Mouse (Mus musculus): ENCODE data around the gene Itprip. TPM values are rescaled to one million over a fixed set of nuclear protein-coding genes. Genes with fewer than 3 reads are reported as not detected.

Gene Itprip
- polyA plus RNA-seq, 1 experiment from 2014 or later, result 20.5 TPM

DNA sequence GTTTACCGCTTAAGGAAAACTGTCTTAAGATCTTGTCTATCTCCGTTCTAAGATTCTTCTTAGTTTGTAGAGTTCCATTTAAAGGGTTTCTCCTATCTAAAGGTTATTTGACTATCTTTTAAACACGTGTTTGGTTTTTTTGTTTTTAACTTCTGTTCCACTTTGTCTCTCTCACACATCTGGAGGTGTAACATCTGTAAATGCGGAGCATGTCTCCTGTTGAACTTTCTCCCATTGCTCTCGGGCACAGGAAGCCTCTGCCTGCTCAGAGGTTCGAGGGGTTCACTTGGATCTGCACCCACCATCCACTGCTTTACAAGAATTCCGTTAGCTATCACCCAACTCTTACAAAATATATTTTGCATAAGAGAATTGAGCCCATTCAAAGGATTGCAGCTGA lies 37.6 kb downstream of the Itprip start:
- ATAC-seq (ENCODE audit: low FRiP score, low TSS enrichment), result no peak
- 83% methylated on average over 7 of the region's 7 CpGs for WGBS
- no peak overlapping the region for H3K4me3 ChIP-seq (ENCODE audit: low read length)
- no peaks in the 10 kb centered on the region for H3K9me3 ChIP-seq (ENCODE audit: low read length)
- H3K9ac ChIP-seq (replicated peaks; ENCODE audit: low read length), result no peak overlapping the region
- no peaks in the 10 kb centered on the region for H3K36me3 ChIP-seq (ENCODE audit: insufficient read depth, low read length)
- H3K4me1 ChIP-seq (ENCODE audit: insufficient read depth, low read length), result peaks cover 18% of the 10 kb centered on the region
- no peaks in the 10 kb centered on the region for H3K27me3 ChIP-seq (ENCODE audit: insufficient read depth, low read length)
- no peak overlapping the region for H3K27ac ChIP-seq (ENCODE audit: low read length)
- no peak overlapping the region for H3K4me2 ChIP-seq (replicated peaks; ENCODE audit: low read depth, low read length)

DNA sequence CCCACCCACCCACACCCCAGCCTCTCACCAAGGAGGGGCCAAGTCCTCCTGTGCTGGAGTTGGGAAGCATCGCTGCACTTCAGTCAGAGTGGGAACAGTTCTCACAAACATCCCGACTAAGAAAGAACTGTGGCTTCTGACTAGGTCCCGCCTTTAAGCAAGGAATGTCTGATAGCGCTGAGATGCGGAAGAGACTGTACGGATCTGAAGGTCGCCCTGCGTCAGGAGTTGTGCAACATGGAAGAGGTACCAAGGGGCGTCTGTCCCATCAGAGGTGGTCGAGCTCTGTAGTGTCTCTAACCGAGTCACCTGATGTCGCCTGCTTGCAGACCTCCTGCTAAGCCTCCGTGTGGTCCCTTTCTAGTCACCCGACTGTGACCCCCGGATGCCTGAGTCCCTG lies 42.8 kb downstream of the Itprip start:
- Histone ChIP-seq H3K9me3 (ENCODE audit: low read length) (no peaks in the 10 kb centered on the region), H3K4me3 (ENCODE audit: low read length) (no peak overlapping the region), H3K36me3 (ENCODE audit: insufficient read depth, low read length) (no peaks in the 10 kb centered on the region), H3K4me1 (ENCODE audit: insufficient read depth, low read length) (no peaks in the 10 kb centered on the region), H3K9ac (replicated peaks; ENCODE audit: low read length) (no peak overlapping the region), H3K27me3 (ENCODE audit: insufficient read depth, low read length) (no peaks in the 10 kb centered on the region), H3K27ac (ENCODE audit: low read length) (no peak overlapping the region), H3K4me2 (replicated peaks; ENCODE audit: low read depth, low read length) (no peak overlapping the region)
- 78% methylated on average over 15 of the region's 15 CpGs for WGBS
- no peak for ATAC-seq (ENCODE audit: low FRiP score, low TSS enrichment)

DNA sequence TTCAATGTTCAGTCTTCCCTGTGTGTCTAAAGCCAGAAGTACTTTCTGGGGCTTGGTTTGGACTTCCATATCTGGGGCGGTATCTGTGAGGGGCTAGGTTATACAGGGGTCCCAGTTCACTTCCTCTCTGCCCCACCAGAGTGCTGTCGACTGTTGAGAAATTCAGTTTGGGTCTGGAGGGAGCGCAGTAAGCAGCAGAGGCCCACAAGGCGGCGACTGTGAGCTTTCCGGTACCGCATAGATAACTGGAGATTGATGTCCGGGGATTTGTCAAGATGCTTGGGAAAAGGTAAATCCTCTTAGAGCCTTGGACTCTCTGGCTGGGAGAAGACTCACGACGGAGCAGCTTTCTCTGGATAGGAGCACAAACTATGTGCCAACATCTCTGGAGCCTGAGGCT lies 47.6 kb downstream of the Itprip start:
- Histone ChIP-seq H3K27me3 (ENCODE audit: insufficient read depth, low read length) (no peaks in the 10 kb centered on the region), H3K4me1 (ENCODE audit: insufficient read depth, low read length) (no peaks in the 10 kb centered on the region), H3K9ac (replicated peaks; ENCODE audit: low read length) (no peak overlapping the region), H3K27ac (ENCODE audit: low read length) (no peak overlapping the region), H3K4me3 (ENCODE audit: low read length) (no peak overlapping the region), H3K36me3 (ENCODE audit: insufficient read depth, low read length) (no peaks in the 10 kb centered on the region), H3K9me3 (ENCODE audit: low read length) (no peaks in the 10 kb centered on the region), H3K4me2 (replicated peaks; ENCODE audit: low read depth, low read length) (no peak overlapping the region)
- ATAC-seq (ENCODE audit: low FRiP score, low TSS enrichment), result no peak
- WGBS, result 31% methylated on average over 10 of the region's 10 CpGs

DNA sequence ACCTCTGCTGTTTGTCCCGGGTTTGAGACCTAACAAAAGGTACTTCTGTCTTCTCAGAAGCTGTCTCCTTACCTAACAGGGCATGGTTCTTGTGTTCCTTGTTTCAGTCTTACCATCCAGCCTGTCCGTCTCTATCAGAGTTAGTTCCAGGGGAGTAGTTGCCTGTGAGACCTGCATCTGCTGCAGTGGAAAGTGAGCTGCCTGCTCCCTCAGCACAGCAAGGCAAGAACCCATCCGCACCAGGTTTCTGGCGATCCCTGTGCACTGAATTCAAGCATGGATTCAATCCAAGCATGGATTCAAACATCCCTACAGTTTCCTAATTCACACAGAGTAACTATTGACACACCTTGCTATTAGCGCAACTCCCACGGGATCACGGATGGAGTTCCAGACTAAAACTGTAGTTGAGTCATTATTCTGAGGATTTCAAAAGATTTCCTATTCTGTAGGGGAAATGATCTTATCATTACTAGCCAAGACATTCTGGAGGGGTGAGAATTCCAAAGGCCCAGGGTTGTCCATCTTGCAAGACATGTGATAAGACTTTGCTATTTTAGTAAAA lies 48.9 kb downstream of the Itprip start:
- no peaks in the 10 kb centered on the region for H3K9me3 ChIP-seq (ENCODE audit: low read length)
- no peak overlapping the region for H3K4me2 ChIP-seq (replicated peaks; ENCODE audit: low read depth, low read length)
- H3K9ac ChIP-seq (replicated peaks; ENCODE audit: low read length), result no peak overlapping the region
- WGBS, result 75% methylated on average over 7 of the region's 7 CpGs
- no peak overlapping the region for H3K4me3 ChIP-seq (ENCODE audit: low read length)
- no peaks in the 10 kb centered on the region for H3K36me3 ChIP-seq (ENCODE audit: insufficient read depth, low read length)
- ATAC-seq (ENCODE audit: low FRiP score, low TSS enrichment), result no peak
- H3K27me3 ChIP-seq (ENCODE audit: insufficient read depth, low read length), result no peaks in the 10 kb centered on the region
- H3K4me1 ChIP-seq (ENCODE audit: insufficient read depth, low read length), result 0 out of 2 replicates have a peak, but pooled peaks cover 4% of the 10 kb centered on the region
- no peak overlapping the region for H3K27ac ChIP-seq (ENCODE audit: low read length)

DNA sequence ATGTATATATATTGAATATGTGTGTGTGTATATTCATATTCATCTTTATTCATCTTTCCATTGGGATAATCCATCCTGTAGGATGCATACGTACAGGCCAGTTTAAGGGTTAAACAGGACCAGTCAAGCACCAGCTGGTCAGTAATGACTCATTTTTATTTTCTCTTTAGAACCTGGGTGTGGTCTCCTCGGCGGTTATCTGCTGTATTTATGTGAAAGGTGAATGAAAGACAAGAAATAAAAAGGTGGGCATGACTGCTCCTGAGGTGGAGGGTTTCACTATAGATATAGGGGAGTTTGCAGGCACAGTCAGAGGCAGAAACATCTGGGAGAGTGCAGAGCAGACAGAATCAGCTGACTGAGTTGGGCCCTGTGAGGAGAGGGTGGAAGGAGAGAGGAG lies 49.6 kb downstream of the Itprip start:
- ATAC-seq (ENCODE audit: low FRiP score, low TSS enrichment), result no peak
- no peaks in the 10 kb centered on the region for H3K27me3 ChIP-seq (ENCODE audit: insufficient read depth, low read length)
- no peak overlapping the region for H3K9ac ChIP-seq (replicated peaks; ENCODE audit: low read length)
- H3K4me1 ChIP-seq (ENCODE audit: insufficient read depth, low read length), result 0 out of 2 replicates have a peak, but pooled peaks cover 7% of the 10 kb centered on the region
- H3K9me3 ChIP-seq (ENCODE audit: low read length), result no peaks in the 10 kb centered on the region
- H3K27ac ChIP-seq (ENCODE audit: low read length), result no peak overlapping the region
- no peak overlapping the region for H3K4me2 ChIP-seq (replicated peaks; ENCODE audit: low read depth, low read length)
- no peak overlapping the region for H3K4me3 ChIP-seq (ENCODE audit: low read length)
- no peaks in the 10 kb centered on the region for H3K36me3 ChIP-seq (ENCODE audit: insufficient read depth, low read length)
- 33% methylated on average over 3 of the region's 3 CpGs for WGBS

DNA sequence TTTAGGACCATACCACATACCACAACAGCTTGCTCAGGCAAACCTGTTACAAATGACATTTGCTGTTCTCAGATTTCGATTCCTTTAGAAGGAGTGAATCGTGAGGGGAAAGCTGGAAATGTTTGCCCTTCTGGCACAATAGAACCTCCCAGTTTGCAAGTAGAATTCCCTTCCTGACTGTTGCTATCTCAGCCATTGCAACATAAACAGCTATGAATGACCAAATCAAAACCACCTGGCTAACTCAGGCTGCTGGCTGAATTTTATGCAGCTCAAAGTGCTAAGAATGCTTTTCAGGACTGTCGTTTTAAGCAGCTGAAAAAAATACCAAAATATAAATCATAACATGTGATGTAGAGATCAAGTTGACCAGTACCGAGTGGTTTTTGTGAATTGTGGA lies 50.1 kb downstream of the Itprip start:
- Histone ChIP-seq H3K4me1 (ENCODE audit: insufficient read depth, low read length) (0 out of 2 replicates have a peak, but pooled peaks cover 7% of the 10 kb centered on the region), H3K27ac (ENCODE audit: low read length) (no peak overlapping the region), H3K9me3 (ENCODE audit: low read length) (no peaks in the 10 kb centered on the region), H3K4me2 (replicated peaks; ENCODE audit: low read depth, low read length) (no peak overlapping the region), H3K36me3 (ENCODE audit: insufficient read depth, low read length) (no peaks in the 10 kb centered on the region), H3K27me3 (ENCODE audit: insufficient read depth, low read length) (no peaks in the 10 kb centered on the region), H3K9ac (replicated peaks; ENCODE audit: low read length) (no peak overlapping the region), H3K4me3 (ENCODE audit: low read length) (no peak overlapping the region)
- ATAC-seq (ENCODE audit: low FRiP score, low TSS enrichment), result no peak
- WGBS, result 50% methylated on average over 4 of the region's 4 CpGs

DNA sequence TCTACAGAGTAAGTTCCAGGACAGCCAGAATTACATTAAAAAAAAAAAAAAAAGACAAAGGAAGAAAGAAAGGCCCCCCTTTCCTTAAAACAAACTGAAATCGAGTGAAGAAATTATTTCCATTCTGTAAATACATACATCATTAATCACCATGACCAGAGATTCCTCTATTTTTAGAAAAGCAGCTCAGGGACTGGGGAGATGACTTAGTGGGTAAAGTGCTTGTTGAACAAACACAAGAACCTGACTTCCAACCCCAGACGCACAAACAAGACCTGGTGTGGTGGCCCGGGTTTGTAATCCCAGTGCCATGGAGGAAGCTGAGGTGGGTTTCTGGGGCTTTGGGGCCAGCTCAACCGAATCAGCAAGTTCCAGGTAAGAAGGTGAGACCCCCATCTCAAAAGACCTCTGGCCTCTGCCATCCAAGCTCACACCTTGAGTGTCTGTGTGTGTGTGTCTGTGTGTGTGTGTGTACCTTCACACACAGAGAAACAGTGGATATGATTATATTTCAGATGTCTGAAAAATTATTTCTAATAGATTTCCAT lies 51.4 kb downstream of the Itprip start:
- H3K36me3 ChIP-seq (ENCODE audit: insufficient read depth, low read length), result 0 out of 2 replicates have a peak, but pooled peaks cover 2% of the 10 kb centered on the region
- no peak overlapping the region for H3K4me2 ChIP-seq (replicated peaks; ENCODE audit: low read depth, low read length)
- H3K4me3 ChIP-seq (ENCODE audit: low read length), result no peak overlapping the region
- 62% methylated on average over 4 of the region's 4 CpGs for WGBS
- H3K4me1 ChIP-seq (ENCODE audit: insufficient read depth, low read length), result 0 out of 2 replicates have a peak, but pooled peaks cover 7% of the 10 kb centered on the region
- no peaks in the 10 kb centered on the region for H3K9me3 ChIP-seq (ENCODE audit: low read length)
- H3K27me3 ChIP-seq (ENCODE audit: insufficient read depth, low read length), result no peaks in the 10 kb centered on the region
- no peak for ATAC-seq (ENCODE audit: low FRiP score, low TSS enrichment)
- no peak overlapping the region for H3K9ac ChIP-seq (replicated peaks; ENCODE audit: low read length)
- no peak overlapping the region for H3K27ac ChIP-seq (ENCODE audit: low read length)

DNA sequence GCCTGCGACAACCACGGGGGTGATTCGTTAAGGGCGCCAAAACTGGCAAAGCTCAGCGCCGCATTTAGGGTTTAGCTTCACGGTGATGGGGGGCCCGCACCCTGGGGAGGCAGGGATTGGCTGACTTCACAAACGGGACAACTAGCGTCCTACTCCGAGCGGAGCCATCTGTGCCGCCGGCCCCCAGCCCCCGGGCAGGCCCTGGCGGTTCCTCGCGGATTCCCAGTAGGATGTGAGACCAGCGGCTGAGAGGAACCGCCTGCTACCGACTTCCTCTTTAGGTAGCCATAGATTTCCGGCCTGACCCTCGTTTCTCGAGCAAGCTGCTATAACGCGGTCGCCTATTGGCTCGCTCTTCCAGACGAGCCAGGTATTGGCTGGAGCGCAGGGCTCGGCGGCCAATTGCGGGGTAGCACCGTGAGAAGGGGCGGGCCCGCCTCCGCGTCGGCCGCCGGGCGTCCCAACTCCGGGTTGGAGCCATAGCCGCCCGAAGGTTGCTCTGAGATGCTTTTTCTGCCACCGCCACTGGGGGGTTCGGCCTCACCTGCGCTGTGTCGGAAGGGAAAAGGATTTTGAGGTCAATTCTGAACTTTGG lies 53.6 kb downstream of the Itprip start, which contains the start of gene Gsto2:
Gene Gsto2 (plus strand): TSS at position 182 of the 595 bp plus-strand sequence.
- Histone ChIP-seq H3K4me2 (replicated peaks; ENCODE audit: low read depth, low read length) (peak within 1 kb of the TSS; percentile 89), H3K9ac (replicated peaks; ENCODE audit: low read length) (peak within 1 kb of the TSS; percentile 91), H3K9me3 (ENCODE audit: low read length) (no peaks in the 10 kb centered on the region), H3K27ac (ENCODE audit: low read length) (peak within 1 kb of the TSS; percentile 86), H3K27me3 (ENCODE audit: insufficient read depth, low read length) (no peaks in the 10 kb centered on the region), H3K4me3 (ENCODE audit: low read length) (peak within 1 kb of the TSS; percentile 84), H3K4me1 (ENCODE audit: insufficient read depth, low read length) (0 out of 2 replicates have a peak, but pooled peaks cover 7% of the 10 kb centered on the region), H3K36me3 (ENCODE audit: insufficient read depth, low read length) (peaks cover 8% of the 10 kb centered on the region; the same call in 1 of the 2 replicates)
- WGBS, result under 1% methylated on average over 49 of the region's 49 CpGs
- peak; percentile 100 for ATAC-seq (ENCODE audit: low FRiP score, low TSS enrichment)

DNA sequence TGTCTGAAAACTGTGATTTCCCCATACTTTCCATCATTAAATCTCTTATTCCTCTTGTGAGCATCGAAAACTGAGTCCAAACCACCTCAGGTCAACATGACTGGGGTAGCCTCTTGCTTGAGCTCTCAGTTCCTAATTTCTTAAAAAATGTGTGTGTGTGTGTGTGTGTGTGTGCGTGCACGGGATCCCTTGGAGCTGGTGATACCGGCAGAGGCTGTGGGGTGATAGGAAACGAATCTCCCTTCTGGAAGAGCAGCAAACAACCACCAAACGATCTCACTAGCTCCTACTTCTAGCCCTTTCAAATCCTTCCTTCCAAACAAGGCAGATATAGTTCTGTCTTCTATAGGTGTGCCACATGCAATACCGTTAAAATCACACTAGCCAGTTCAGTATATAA lies 54.4 kb downstream of the Itprip start:
- peak overlapping the region; percentile 84 for H3K4me3 ChIP-seq (ENCODE audit: low read length)
- 0 out of 2 replicates have a peak, but pooled peaks cover 7% of the 10 kb centered on the region for H3K4me1 ChIP-seq (ENCODE audit: insufficient read depth, low read length)
- WGBS, result 79% methylated on average over 7 of the region's 7 CpGs
- no peaks in the 10 kb centered on the region for H3K9me3 ChIP-seq (ENCODE audit: low read length)
- no peak overlapping the region; the same call in 1 of the 2 replicates for H3K9ac ChIP-seq (replicated peaks; ENCODE audit: low read length)
- ATAC-seq (ENCODE audit: low FRiP score, low TSS enrichment), result no peak
- peaks cover 14% of the 10 kb centered on the region; the same call in 1 of the 2 replicates for H3K36me3 ChIP-seq (ENCODE audit: insufficient read depth, low read length)
- H3K27me3 ChIP-seq (ENCODE audit: insufficient read depth, low read length), result no peaks in the 10 kb centered on the region
- H3K27ac ChIP-seq (ENCODE audit: low read length), result no peak overlapping the region
- peak overlapping the region; percentile 89 for H3K4me2 ChIP-seq (replicated peaks; ENCODE audit: low read depth, low read length)

DNA sequence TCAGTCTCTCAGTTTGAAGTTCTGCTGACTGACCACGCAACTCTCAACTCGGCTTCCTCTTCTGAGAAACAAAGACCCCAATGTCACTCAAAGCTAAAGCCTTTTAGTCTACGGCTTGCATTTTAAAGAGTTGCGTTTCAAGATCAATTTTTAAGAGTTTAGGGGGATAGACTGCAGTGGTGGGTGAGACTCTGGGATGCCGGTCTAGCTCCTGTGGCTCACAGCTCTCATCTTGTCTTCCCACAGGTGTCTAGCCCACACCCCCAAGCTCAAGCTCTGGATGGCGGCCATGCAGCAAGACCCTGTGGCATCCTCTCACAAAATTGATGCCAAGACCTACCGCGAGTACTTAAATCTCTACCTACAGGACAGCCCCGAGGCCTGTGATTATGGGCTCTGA lies 55.0 kb downstream of the Itprip start:
- H3K27ac ChIP-seq (ENCODE audit: low read length), result no peak overlapping the region
- WGBS, result 97% methylated on average over 9 of the region's 9 CpGs
- H3K4me2 ChIP-seq (replicated peaks; ENCODE audit: low read depth, low read length), result no peak overlapping the region
- H3K4me3 ChIP-seq (ENCODE audit: low read length), result no peak overlapping the region
- H3K4me1 ChIP-seq (ENCODE audit: insufficient read depth, low read length), result 0 out of 2 replicates have a peak, but pooled peaks cover 7% of the 10 kb centered on the region
- H3K27me3 ChIP-seq (ENCODE audit: insufficient read depth, low read length), result no peaks in the 10 kb centered on the region
- peaks cover 14% of the 10 kb centered on the region; the same call in 1 of the 2 replicates for H3K36me3 ChIP-seq (ENCODE audit: insufficient read depth, low read length)
- no peaks in the 10 kb centered on the region for H3K9me3 ChIP-seq (ENCODE audit: low read length)
- ATAC-seq (ENCODE audit: low FRiP score, low TSS enrichment), result no peak
- H3K9ac ChIP-seq (replicated peaks; ENCODE audit: low read length), result no peak overlapping the region
